Mouse (Mus musculus) embryonic fibroblast, embryonic 13.5 days (primary cell): ENCODE measurements around the gene F2r.

Source experiments
- CTCF ChIP-seq: IDR thresholded peaks from 2 replicates; pipeline ENCODE4 v1.5.1; 2011; ENCODE audit warnings: mild to moderate bottlenecking, control low read depth, low read length, moderate library complexity, borderline replicate concordance; ENCODE audit not compliant: insufficient read depth
- POLR2A ChIP-seq: IDR thresholded peaks from 2 replicates; pipeline ENCODE4 v1.6.1; 2011; ENCODE audit warnings: low read depth, mild to moderate bottlenecking, control low read depth, low read length, moderate library complexity

- TF ChIP-seq POLR2A = no peak
- TF ChIP-seq CTCF = no peak
Observed at GRCm38 (mm10) chr13:95592860-95593259, 25.4 kb downstream of the F2r start.
